Mouse (Mus musculus) myocyte (in vitro differentiated cells): ENCODE measurements around the gene Plagl1.

ENCODE experiments used
- CEBPB ChIP-seq: IDR thresholded peaks from 2 replicates; pipeline ENCODE4 v1.6.1; 2011; ENCODE audit warnings: mild to moderate bottlenecking, moderate library complexity; ENCODE audit not compliant: poor library complexity, insufficient read depth, severe bottlenecking
- E2F4 ChIP-seq: IDR thresholded peaks from one replicate; pipeline ENCODE4 v1.6.1; 2011; ENCODE audit warnings: mild to moderate bottlenecking, control low read depth, moderate library complexity; ENCODE audit not compliant: insufficient read depth
- MYOD1 ChIP-seq, 3 experiments: IDR thresholded peaks; one replicate each; pipeline ENCODE4 v1.6.1; 2011; ENCODE audit warnings: control low read depth in 2 of 3, low read depth in 2 of 3, mild to moderate bottlenecking in 2 of 3, moderate library complexity in 1 of 3; ENCODE audit not compliant: insufficient read length in 2 of 3, control insufficient read depth in 1 of 3
- MYOG ChIP-seq, 3 experiments: IDR thresholded peaks; one replicate each; pipeline ENCODE4 v1.6.1; 2011; ENCODE audit warnings: control low read depth in 2 of 3, low read depth in 2 of 3, mild to moderate bottlenecking in 2 of 3; ENCODE audit not compliant: insufficient read length in 2 of 3, control insufficient read depth in 1 of 3, insufficient read depth in 1 of 3
- POLR2A ChIP-seq: IDR thresholded peaks from one replicate; pipeline ENCODE4 v1.6.1; 2011; ENCODE audit warnings: low read depth, mild to moderate bottlenecking, control low read depth, moderate library complexity; ENCODE audit not compliant: insufficient read length
- POLR2AphosphoS2 ChIP-seq: IDR thresholded peaks from one replicate; pipeline ENCODE4 v1.6.1; 2011; ENCODE audit warnings: low read depth, control low read depth; ENCODE audit not compliant: insufficient read length
- SRF ChIP-seq: IDR thresholded peaks from one replicate; pipeline ENCODE4 v1.6.1; 2011; ENCODE audit warnings: low read depth; ENCODE audit not compliant: control insufficient read depth, insufficient read length
- TCF12 ChIP-seq: IDR thresholded peaks from one replicate; pipeline ENCODE4 v1.6.1; 2011; ENCODE audit warnings: mild to moderate bottlenecking, control low read depth; ENCODE audit not compliant: poor library complexity, insufficient read depth, severe bottlenecking
- TCF3 ChIP-seq: IDR thresholded peaks from one replicate; pipeline ENCODE4 v1.6.1; 2011; ENCODE audit warnings: low read depth, control low read depth; ENCODE audit not compliant: insufficient read length
- USF1 ChIP-seq: IDR thresholded peaks from one replicate; pipeline ENCODE4 v1.6.1; 2011; ENCODE audit warnings: low read depth, mild to moderate bottlenecking, control low read depth, moderate library complexity

GRCm38 (mm10) chr10:13071031-13071430, 10.7 kb downstream of the Plagl1 start:
- TF ChIP-seq MYOG (IDR thresholded peaks at IDR 0.05; ENCODE audit: control insufficient read depth in 1 of 3, insufficient read depth in 1 of 3, insufficient read length in 2 of 3, low read depth in 2 of 3) = no peak
- TF ChIP-seq POLR2AphosphoS2 = no peak
- TF ChIP-seq TCF3 = no peak
- TF ChIP-seq POLR2A = no peak
- no peak for TF ChIP-seq TCF12
- no peak for TF ChIP-seq SRF
- TF ChIP-seq USF1 = no peak
- no peak for TF ChIP-seq E2F4
- TF ChIP-seq MYOD1 (IDR thresholded peaks at IDR 0.05; ENCODE audit: control insufficient read depth in 1 of 3, insufficient read length in 2 of 3, low read depth in 2 of 3) = no peak
- no peak for TF ChIP-seq CEBPB
